Mouse (Mus musculus): ENCODE measurements at regions not wholly inside any gene's neighbourhood (a gene's known extent, or its start where the extent isn't known, plus 50 kb on each side); places are given as distances from the start of the nearest gene placed in this dataset.

DNA sequence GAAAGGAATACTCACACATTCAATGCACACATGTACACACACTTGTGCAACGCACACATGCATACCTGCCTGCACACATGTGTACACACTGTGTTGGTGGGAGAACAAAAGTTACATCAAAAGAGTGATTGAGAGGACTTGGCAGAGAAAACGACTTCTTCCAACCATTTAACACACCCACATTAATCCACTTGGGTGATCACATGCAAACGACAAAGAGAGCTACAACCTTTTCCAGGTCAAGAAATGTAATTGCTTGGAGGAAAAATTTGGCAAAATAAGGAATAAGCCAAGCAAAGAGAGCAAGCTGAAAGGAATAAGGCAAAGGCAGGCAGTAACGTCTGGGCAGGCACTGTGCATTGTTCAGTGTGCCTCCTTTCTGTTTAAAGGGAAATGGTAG lies 67.3 kb downstream of the C1d start:
- Histone ChIP-seq H3K27ac (replicated peaks) (no peak overlapping the region), H3K27me3 (replicated peaks; ENCODE audit: low read depth, poor library complexity, severe bottlenecking) (no peaks in the 10 kb centered on the region), H3K4me3 (no peak overlapping the region), H3K36me3 (replicated peaks) (no peaks in the 10 kb centered on the region), H3K4me1 (peaks cover 13% of the 10 kb centered on the region), H3K9me3 (no peaks in the 10 kb centered on the region)
- WGBS, result 56% methylated on average over 4 of the region's 4 CpGs
- DNase-seq (ENCODE audit: low spot score), result no peak

DNA sequence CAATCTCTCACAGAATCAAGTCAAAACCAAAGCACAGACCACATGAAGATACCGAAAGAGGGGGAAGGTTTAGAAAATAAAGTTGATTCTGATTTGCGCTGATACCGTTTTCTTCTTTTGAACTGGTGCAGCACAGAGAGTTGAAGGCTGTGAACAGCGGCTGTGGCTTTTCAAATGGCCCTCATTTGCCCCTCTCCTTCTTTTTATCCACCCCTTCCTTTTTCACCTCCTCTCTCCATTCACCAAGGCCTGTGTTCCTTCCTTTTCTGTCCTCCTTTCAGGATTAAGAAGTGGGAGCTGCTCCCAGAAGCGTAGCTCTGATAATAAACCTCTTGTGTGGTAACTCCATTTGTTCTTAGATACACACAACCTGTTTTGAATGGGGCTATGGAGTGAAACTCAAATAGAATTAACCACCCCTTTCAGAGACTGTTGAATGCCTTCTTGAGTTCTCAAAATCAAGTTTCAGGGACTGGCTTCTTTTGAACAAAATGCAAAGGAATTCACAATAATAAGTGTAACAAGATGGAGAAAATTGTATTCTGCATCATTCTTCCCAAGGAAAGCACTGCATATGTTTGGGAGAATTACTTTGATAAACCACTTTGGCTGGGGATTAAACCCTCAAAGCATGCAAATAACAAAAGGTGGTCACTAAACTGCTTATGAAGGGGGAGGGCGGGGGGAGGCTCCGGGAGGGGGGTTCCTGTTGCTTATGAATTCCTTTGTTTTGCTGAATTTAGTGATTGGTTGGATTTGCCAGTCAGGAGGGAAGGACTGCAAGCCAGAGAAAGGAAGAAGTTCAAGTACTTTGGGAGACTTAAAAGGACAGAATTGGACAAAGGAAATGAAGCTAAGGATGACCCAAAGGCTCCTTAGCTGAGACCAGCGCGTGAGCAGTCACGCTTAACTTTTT lies 68.6 kb downstream of the C1d start:
- Histone ChIP-seq H3K9me3 (no peaks in the 10 kb centered on the region), H3K27me3 (replicated peaks; ENCODE audit: low read depth, poor library complexity, severe bottlenecking) (no peaks in the 10 kb centered on the region), H3K27ac (replicated peaks) (no peak overlapping the region; the same call in 1 of the 2 replicates), H3K4me1 (peaks cover 13% of the 10 kb centered on the region), H3K36me3 (replicated peaks) (no peaks in the 10 kb centered on the region), H3K4me3 (no peak overlapping the region)
- WGBS, result 61% methylated on average over 10 of the region's 10 CpGs
- DNase-seq (ENCODE audit: low spot score), result peak; percentile 9

DNA sequence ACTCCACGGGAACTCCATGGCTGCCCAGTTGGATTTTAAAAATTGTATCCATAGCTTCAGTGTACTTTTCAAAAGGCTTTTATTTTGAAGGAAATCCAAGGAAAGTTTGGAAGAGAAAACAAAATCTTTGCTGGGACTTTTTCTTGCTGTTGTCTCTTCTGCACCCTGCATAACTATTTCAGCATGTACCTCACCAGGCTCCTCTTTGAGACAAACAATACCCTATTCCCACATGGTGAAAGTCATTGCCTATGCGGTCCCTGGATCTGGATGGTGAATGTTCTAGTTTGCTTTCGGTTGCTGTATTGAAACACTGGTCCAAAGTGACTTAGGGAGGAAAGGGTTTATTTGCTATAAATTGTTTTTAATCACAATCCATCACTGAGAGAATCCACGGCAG lies 69.3 kb downstream of the C1d start:
- Histone ChIP-seq H3K9me3 (no peaks in the 10 kb centered on the region), H3K4me1 (peaks cover 13% of the 10 kb centered on the region), H3K27me3 (replicated peaks; ENCODE audit: low read depth, poor library complexity, severe bottlenecking) (no peaks in the 10 kb centered on the region), H3K27ac (replicated peaks) (no peak overlapping the region; the same call in 1 of the 2 replicates), H3K36me3 (replicated peaks) (no peaks in the 10 kb centered on the region), H3K4me3 (no peak overlapping the region)
- no peak for DNase-seq (ENCODE audit: low spot score)
- 67% methylated on average over 4 of the region's 4 CpGs for WGBS

DNA sequence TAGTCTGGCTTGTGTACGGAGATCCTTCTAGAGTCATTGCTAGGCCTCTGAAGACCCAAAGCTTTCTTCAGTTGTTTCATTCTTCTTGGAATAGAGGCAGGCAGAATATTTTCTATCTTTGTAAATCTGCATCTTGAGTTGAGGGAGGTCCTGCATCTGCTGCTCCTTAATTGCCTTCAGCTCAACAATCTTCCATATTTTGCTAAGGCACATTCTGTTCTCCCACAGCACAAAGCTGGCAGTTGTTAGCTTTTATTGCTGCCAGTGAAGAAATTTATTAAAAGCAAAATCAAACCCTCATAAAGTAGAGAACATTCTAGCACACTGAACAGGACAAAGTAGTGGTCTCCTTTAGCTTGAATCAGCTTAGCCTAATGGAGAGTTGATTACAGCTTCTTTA lies 94.1 kb downstream of the C1d start:
- Histone ChIP-seq H3K4me3 (no peak overlapping the region), H3K36me3 (replicated peaks) (no peaks in the 10 kb centered on the region), H3K9me3 (no peaks in the 10 kb centered on the region), H3K27me3 (replicated peaks; ENCODE audit: low read depth, poor library complexity, severe bottlenecking) (no peaks in the 10 kb centered on the region), H3K27ac (replicated peaks) (no peak overlapping the region), H3K4me1 (0 out of 2 replicates have a peak, but pooled peaks cover 5% of the 10 kb centered on the region)
- WGBS, result 95% methylated on average over 1 of the region's 1 CpGs
- no peak for DNase-seq (ENCODE audit: low spot score)

DNA sequence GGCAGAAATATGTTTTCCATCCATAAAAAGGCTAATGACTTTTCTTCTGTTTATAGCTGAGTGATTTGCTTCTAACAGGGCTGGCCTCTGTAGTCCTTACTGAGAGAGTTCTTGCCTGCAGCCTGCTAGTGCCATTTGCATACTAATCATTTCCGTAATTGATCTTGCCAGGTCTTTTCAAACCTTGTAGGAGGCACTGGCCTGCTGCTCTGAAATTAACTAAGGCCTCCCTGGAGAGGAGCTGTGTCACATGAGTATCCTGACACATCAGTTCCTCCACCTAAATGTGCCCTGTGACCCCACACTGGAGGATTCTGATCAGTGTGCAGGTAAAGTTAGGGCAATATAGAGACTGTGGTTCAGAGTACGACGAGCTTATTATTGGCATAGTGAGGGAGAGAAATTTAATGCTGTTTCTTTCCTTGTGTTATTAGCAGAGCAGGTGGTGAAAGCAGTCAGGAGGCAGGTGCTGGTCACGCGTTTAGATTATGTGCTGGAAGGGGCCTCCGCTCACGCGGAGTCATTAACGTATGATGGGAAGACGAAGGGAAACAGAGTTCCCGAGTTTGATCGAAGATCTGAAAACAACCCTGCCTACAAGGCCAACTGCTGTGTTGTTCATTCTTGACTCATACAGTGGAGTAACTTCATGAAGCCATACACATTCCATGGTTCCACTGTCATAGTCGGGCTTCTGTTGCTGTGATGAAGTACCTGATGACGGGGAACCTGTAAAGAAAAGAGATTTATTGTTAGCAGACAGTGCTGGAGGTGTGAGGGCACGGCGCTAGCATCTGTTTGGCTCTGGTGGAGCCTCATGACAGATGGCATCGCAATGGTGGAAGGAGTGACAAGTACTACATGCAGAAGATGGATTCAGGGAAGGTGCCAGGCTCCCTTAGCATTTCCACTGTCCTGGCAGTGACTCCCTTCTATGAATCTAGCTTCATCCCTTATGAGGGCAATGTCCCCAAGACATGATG lies 95.1 kb downstream of the C1d start:
- DNase-seq (ENCODE audit: low spot score), result no peak
- 76% methylated on average over 17 of the region's 17 CpGs for WGBS
- Histone ChIP-seq H3K4me3 (no peak overlapping the region), H3K36me3 (replicated peaks) (no peaks in the 10 kb centered on the region), H3K4me1 (0 out of 2 replicates have a peak, but pooled peaks cover 5% of the 10 kb centered on the region), H3K9me3 (no peaks in the 10 kb centered on the region), H3K27me3 (replicated peaks; ENCODE audit: low read depth, poor library complexity, severe bottlenecking) (no peaks in the 10 kb centered on the region), H3K27ac (replicated peaks) (no peak overlapping the region)

DNA sequence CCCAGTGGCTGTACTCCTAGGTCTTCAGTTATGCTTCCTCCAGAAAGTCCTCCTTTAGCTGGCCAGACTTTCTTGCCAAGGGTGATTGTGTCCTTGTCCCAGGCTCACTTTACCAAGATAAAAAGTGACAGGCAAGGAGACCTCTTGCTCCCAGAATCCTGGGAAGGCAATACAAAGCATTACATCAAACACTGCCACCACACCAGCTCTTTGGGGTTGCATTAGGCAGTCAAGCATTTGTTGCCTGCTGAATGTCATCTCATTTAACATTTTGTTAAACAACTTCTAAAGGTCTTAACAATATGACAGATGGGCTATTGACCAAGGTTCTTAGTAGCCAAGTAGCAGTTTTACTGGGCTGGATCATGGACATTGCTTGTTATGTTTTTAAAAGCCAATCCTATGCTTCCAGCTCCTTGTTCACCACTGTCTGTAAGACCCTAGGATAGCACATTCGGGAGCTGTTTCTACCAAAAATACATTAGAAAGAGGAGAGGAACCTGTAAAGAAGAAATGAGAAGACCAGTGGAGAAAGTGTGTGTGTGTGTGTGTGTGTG lies 102.4 kb downstream of the C1d start:
- Histone ChIP-seq H3K27ac (replicated peaks) (no peak overlapping the region), H3K27me3 (replicated peaks; ENCODE audit: low read depth, poor library complexity, severe bottlenecking) (no peaks in the 10 kb centered on the region), H3K4me3 (no peak overlapping the region), H3K4me1 (peaks cover 16% of the 10 kb centered on the region), H3K36me3 (replicated peaks) (no peaks in the 10 kb centered on the region), H3K9me3 (no peaks in the 10 kb centered on the region)
- 80% methylated on average over 1 of the region's 1 CpGs for WGBS
- no peak for DNase-seq (ENCODE audit: low spot score)

DNA sequence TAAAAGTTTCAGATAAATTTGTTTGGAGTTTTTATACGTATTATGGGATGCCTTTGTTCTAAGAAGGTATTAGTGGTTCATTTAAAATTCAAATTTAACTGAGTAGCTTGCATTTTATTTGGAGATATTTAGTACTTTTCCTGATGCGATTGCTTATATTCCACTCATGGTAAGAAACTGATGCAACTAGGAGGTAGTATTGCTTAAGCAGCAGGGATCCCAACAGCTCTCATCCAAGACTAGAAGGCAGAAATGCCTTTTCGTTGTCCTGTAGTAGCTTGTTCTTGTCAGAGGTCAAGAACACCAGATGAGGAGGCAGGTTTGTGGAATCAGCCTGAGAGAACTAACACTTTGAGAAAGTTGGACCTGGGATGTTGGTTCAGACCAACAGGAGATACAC lies 120.5 kb downstream of the C1d start:
- H3K36me3 ChIP-seq (replicated peaks), result no peaks in the 10 kb centered on the region
- no peaks in the 10 kb centered on the region for H3K27me3 ChIP-seq (replicated peaks; ENCODE audit: low read depth, poor library complexity, severe bottlenecking)
- 0 out of 2 replicates have a peak, but pooled peaks cover 5% of the 10 kb centered on the region for H3K4me1 ChIP-seq
- 85% methylated on average over 3 of the region's 3 CpGs for WGBS
- H3K4me3 ChIP-seq, result no peak overlapping the region
- no peaks in the 10 kb centered on the region for H3K9me3 ChIP-seq
- H3K27ac ChIP-seq (replicated peaks), result no peak overlapping the region
- no peak for DNase-seq (ENCODE audit: low spot score)

DNA sequence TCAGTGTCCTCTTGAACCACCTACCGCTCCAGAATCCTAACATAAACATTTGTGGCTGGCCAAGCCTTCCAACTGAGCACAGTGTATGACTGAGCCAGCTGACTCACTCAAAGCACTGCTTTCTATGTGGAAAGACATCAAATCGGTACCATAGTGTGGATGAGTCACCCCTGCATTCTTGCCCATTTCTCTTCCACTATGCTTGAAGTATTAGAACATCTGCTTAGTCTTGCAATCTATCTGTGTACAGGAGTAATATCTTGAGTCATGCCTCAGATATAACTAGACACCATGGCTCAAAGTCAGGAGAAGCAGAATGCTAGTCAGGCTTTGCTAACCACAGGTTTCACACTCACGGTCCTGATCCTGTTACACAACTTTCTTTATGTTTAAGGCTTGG lies 129.4 kb downstream of the C1d start:
- 82% methylated on average over 3 of the region's 3 CpGs for WGBS
- Histone ChIP-seq H3K9me3 (no peaks in the 10 kb centered on the region), H3K27ac (replicated peaks) (no peak overlapping the region), H3K36me3 (replicated peaks) (no peaks in the 10 kb centered on the region), H3K27me3 (replicated peaks; ENCODE audit: low read depth, poor library complexity, severe bottlenecking) (no peaks in the 10 kb centered on the region), H3K4me1 (no peaks in the 10 kb centered on the region), H3K4me3 (no peak overlapping the region)
- DNase-seq (ENCODE audit: low spot score), result no peak

DNA sequence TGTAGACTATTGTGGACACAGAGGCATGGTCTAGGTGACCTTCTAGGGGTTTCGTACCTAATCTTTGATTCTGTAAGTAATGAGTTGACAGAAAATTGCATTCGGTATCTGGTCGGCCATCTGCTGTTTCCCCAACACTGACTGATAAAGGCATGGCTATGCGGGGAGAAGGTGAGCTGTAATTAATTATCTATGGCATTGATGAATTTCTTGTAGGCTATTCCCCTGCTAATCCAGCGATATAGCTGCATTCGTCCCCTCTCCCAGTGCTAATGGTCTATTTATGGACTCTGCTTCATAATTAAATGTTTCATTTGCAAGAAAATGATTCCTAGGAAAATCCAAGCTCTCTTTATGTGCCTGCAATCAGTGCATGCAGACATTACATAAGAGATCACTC lies 136.5 kb downstream of the C1d start:
- no peak overlapping the region for H3K27ac ChIP-seq (replicated peaks)
- H3K27me3 ChIP-seq (replicated peaks; ENCODE audit: low read depth, poor library complexity, severe bottlenecking), result no peaks in the 10 kb centered on the region
- no peak overlapping the region for H3K4me3 ChIP-seq
- no peaks in the 10 kb centered on the region for H3K9me3 ChIP-seq
- WGBS, result 90% methylated on average over 6 of the region's 6 CpGs
- H3K4me1 ChIP-seq, result no peaks in the 10 kb centered on the region
- DNase-seq (ENCODE audit: low spot score), result no peak
- no peaks in the 10 kb centered on the region for H3K36me3 ChIP-seq (replicated peaks)

DNA sequence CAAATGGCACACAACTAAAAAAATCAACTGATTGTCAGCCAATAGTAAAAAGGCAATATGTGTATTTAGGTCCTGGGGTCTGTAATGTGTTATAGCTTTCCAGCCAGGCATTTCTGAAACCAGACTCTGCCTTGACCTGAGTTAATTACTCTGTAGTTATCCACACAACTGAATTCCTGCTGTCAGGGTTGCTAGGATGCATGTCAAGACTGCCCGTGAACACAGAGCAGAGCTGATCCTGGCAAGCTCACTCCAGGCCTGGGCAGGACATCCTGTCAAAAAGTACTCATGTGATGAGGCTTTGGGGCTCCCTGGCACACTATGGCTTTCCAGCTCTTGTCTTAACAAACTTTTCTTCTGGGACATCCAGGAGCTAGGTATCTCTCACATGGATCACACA lies 157.2 kb downstream of the C1d start:
- Histone ChIP-seq H3K9me3 (no peaks in the 10 kb centered on the region), H3K27ac (replicated peaks) (peak overlapping the region; percentile 69), H3K36me3 (replicated peaks) (no peaks in the 10 kb centered on the region), H3K27me3 (replicated peaks; ENCODE audit: low read depth, poor library complexity, severe bottlenecking) (no peaks in the 10 kb centered on the region), H3K4me1 (peaks cover 14% of the 10 kb centered on the region), H3K4me3 (no peak overlapping the region)
- 18% methylated on average over 1 of the region's 1 CpGs for WGBS
- DNase-seq (ENCODE audit: low spot score), result peak; percentile 61

DNA sequence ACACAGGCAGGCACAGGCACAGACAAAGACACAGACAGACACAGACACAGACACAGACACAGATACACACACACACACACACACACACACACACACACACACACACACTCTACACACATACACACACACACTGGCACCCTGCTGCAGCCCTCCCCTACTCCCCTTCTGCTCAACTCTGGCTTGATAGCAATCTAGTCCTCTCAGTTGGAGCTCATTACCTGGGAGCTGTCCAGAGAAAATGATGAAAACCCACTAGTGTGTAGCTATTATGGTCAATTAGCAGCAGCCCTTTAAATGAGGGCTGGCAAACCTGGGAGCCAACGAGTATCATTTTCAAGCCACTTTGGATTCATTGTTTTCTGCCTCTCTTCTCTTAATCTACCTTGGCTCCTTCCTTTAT lies 157.8 kb downstream of the C1d start:
- peaks cover 14% of the 10 kb centered on the region for H3K4me1 ChIP-seq
- peak overlapping the region; percentile 69 for H3K27ac ChIP-seq (replicated peaks)
- H3K27me3 ChIP-seq (replicated peaks; ENCODE audit: low read depth, poor library complexity, severe bottlenecking), result no peaks in the 10 kb centered on the region
- no peak for DNase-seq (ENCODE audit: low spot score)
- no peak overlapping the region for H3K4me3 ChIP-seq
- no peaks in the 10 kb centered on the region for H3K9me3 ChIP-seq
- WGBS, result 54% methylated on average over 1 of the region's 1 CpGs
- H3K36me3 ChIP-seq (replicated peaks), result no peaks in the 10 kb centered on the region

DNA sequence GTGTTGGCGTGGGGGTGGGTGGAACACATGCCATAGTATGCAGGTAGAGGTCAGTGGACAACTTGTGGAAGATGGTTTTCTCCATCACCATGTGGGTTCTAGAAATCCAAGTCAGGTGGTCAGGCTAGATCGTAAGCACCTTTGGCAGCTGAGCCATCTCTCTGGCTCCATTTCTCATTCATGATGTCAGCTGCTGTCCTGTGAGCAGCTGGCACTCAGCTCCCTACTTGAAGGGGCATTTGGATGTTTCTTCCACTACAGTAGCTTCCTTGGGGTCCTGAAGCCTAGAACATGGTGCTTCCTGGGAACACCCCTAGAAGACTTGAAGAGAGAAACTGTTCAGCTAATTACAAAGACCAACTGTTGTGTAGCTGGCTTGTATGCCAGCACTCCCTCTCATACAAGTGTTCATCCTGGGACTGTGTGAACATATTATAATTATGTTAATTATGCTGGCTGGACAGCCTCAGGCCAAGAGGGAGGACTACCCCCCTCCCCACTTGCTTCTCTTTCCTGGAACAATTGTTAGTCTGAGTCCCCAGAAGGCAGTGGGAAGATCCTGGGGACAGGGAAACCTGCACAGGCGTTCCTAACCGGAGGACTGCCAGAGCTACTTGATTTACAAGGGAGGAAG lies 160.4 kb downstream of the C1d start:
- Histone ChIP-seq H3K4me3 (no peak overlapping the region), H3K27me3 (replicated peaks; ENCODE audit: low read depth, poor library complexity, severe bottlenecking) (no peaks in the 10 kb centered on the region), H3K4me1 (peaks cover 14% of the 10 kb centered on the region), H3K36me3 (replicated peaks) (no peaks in the 10 kb centered on the region), H3K27ac (replicated peaks) (no peak overlapping the region), H3K9me3 (peaks cover 4% of the 10 kb centered on the region)
- no peak for DNase-seq (ENCODE audit: low spot score)
- WGBS, result 71% methylated on average over 4 of the region's 4 CpGs
